Mouse (Mus musculus): ENCODE results near the gene Abcf2.
"Not testable (repeated sequence)": the region's sequence is repeated elsewhere in the genome, so short reads cannot be mapped to it uniquely, and the experiment has no call there.

Gene Abcf2

DNA sequence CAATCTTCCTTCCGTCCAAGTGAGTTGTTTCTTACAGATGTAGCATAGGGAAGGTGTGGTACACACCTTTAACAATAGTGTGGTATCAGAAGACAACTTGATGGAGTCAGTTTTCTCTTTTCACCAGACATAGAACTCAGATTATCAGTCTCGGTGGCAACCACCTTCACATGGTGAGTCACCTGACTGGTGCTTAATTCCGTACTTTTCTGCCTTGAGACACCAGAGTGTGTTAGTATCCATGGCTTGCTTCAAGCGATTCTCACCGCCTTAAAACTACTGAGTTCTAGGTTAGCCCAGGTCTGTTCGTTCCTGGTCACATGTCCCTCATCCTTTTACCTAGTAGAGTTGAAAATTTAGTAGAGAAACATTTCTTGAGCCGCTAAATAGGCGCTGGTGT lies 8.8 kb upstream of the Abcf2 start:
- no peak for DNase-seq

- DNase-seq = no peak
Observed at GRCm38 (mm10) chr5:24578109-24578963, 1.1 kb upstream of the Abcf2 start.

GRCm38 (mm10) chr5:24576801-24577182 lies 475 bp downstream of the Abcf2 start:
- no peak for DNase-seq

DNA sequence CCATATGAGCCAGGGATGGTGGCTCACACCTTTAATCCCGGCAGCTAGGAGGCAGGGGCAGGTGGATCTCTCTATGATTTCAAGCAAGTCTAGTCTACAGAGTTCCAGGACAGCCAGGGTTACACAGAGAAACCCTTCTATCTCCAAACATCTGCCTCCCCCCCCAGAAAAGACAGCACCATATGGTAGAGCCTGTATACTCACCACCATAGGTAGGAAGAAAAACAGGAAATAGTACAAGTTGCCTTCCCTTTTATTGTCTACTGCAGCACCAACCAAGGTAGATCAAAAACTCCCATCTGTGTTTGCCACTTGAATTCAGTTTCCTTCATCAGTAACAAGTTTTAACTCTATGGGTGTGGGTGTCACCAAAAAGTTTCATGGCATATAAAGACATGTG lies 1.3 kb downstream of the Abcf2 start:
- DNase-seq = no peak

DNA sequence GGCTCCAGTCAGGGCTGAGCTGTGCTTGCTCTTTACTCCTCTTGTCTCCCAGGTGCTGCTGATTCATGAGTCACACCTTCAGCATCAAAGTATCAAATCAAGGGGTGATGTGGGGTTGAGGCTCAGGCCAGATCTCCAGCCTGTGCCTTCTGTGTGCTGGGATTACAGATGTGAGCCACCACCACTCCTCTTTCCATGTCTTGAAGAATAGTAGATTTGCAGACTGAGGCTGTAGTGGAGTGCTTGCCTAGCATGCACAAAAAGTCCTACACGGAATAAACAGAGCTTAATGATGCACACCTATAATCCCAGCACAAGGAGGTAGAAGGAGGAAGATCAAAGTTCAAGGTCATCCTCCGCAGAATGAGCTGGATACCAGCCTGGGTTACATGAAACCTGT lies 20.6 kb downstream of the Abcf2 start, which contains the start of gene 4931409K22Rik:
TSS of gene 4931409K22Rik (minus strand) at position 101 of the 400 bp plus-strand sequence.
- DNase-seq = no peak

DNA sequence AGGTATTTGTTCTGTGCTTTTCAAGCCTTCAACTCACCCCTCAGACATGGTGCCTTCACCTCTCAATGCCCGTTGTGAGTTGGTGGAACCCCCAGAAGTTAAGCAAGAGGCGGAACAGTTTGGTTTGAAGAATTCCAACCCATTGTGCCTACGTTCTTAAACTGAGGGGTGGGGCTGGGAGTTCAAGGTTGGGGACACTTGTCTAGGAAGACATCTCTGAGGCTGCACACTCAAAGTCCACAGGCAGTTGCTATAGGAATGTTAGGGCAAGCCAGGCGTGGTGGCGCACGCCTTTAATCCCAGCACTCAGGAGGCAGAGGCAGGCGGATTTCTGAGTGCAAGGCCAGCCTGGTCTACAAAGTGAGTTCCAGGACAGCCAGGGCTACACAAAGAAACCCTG lies 21.9 kb downstream of the Abcf2 start:
- not testable (repeated sequence) for DNase-seq

GRCm38 (mm10) chr5:24553621-24554244 lies 23.5 kb downstream of the Abcf2 start:
- DNase-seq = no peak

DNA sequence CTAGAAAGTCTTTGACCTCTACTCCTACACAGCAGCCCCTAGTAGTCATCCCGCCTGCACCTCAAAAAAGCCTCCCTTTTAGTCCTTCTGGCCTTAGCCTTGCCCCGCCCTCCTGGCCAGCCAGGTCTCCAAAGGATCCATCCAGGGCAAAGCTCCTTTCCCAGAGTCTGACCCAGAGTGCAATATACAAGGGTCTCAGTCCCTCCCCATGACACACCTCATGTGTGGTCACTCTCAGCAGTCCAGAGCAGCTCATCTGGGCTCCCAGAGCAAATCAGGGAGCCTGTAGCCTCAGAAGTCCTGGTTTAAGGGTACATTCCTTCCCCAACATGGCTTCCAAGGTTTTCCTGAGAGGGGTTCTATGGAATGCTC lies 26.0 kb downstream of the Abcf2 start:
- DNase-seq = no peak

GRCm38 (mm10) chr5:24550598-24551316 lies 26.5 kb downstream of the Abcf2 start:
- no peak for DNase-seq

DNA sequence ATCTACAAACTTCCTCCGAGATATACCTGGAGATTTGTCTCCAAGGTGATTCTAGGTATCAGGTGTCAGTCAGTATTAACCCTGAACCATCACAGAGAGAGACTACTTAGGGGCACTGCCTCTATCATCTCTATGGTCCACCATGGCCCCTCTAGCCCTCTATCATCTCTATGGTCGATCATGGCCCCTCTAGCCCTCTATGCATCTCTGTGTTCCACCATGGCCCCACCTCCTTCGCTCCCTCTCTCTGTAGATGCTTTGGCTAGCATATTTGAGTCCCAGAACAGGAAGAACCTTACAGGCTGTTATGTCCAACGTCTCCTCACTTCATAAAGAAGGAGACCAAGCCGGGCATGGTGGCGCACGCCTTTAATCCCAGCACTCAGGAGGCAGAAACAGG lies 34.6 kb downstream of the Abcf2 start:
- DNase-seq = no peak

DNA sequence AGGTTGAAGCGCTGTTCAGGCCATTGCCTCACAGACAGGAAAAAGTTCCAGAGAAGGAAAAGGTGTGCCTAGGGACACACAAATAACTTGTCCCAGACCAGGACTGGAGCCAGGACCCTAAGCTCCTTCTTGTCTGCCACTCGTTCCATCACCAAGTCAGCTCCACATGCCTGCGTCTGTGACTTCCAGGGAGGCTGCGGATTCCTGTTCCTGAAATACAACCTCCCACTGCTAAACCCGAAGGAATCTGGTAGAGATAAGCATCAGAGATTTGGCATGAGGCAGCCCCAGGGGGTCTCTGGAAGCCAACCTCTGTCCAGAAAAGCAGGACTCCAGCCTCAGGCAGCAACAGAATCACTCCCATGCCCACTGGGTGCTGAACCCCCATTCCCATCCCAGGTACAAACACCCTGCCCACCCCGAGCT lies 36.1 kb downstream of the Abcf2 start:
- DNase-seq = no peak

DNA sequence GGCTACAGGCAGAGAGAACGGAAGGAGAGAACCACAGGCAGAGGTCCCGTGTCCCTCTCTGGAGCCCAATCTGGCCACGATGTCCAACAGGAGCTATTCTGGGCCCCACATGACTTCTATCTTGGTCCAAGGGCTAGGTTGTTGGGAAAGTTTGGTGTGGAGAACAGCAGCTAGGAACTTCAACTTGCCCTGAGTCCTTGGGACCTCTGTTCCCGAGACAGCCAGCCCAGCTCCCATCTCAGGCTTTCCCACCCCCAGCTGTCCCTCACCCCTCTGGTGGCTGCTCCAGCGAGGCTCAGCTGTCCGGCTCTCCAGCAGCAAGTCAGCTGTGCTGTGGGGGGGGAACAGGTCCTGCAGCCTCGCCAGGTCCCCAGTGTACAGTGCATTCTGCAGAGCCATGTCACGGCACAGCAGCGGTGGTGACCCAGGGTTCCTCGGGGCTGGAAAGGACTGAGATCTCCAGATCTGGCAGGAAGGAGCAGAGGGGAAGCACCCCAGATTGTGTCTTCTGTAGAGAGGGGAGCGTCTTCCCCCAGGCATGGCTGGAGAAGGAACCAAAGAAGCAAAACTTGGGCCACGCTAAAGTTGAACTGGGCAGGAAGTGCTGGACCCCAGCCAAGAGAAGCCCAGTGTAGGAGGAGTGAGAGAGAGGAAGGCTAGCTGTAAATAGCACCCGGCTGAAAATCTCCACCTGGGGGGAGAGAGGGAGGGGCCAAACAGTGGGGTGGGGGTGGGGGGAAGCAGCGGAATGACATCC lies 36.7 kb downstream of the Abcf2 start, which contains the start of gene Asb10:
TSS of gene Asb10 (minus strand) at position 592 of the 757 bp plus-strand sequence.
- DNase-seq = no peak

DNA sequence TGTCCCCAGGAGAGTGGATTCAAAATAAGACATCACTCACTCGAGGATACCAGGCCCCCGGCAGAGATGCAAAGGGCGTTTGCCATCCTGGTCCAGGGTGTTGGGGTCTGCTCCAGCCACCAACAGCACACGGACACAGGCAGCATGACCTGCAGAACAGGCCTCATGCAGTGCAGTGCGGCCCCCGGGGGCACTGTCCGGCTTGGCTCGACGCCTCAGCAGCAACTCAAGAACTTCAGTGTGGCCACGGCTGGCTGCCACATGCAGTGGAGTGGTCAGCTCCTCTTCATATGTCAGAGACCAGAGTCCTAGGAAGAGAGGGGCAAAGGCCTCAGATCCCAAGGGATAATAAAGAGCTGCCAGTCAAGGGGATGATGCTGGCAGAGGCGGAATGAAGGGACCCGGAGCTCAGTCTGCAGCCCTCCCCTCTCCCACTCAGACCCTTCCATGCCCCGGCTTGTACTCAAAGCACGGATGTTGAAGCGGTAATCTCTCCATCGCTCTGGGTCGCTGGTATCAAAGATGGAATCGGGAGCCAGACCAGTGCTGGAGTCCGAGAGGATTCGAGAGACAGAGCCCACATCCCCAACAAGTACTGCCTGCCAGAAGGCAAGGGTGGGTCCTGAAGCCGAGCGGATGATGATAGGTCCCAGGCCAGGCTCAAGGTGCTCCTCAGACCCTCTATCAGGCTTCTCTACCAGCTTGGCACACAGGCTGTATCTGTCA lies 37.5 kb downstream of the Abcf2 start:
- DNase-seq = no peak

DNA sequence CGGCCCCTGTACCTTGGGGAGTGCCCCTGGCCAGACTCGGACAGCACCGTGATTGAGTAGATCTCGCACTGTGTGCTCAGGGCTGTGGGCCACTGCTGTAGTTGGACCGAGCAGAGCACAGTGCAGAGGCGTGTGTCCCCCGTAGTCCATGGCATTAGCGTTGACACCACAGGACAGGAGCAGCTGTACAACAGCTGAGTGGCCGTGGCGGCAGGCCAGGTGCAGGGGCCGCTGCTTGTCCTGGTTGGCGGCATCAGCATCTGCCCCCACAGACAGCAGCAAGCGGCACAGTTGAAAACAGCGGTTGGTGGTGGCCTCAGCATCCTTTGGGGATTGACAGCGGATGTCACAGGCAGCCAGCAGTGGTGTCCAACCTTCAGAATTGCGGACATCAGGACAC lies 39.6 kb downstream of the Abcf2 start:
- DNase-seq = no peak

- DNase-seq = no peak
Observed at GRCm38 (mm10) chr5:24536511-24536910, 40.8 kb downstream of the Abcf2 start.

GRCm38 (mm10) chr5:24535731-24536130 lies 41.5 kb downstream of the Abcf2 start:
- DNase-seq = no peak

- DNase-seq = no peak
Observed at GRCm38 (mm10) chr5:24534292-24534691, 43.0 kb downstream of the Abcf2 start.

- no peak for DNase-seq
Observed at GRCm38 (mm10) chr5:24533391-24533790, 43.9 kb downstream of the Abcf2 start.

DNA sequence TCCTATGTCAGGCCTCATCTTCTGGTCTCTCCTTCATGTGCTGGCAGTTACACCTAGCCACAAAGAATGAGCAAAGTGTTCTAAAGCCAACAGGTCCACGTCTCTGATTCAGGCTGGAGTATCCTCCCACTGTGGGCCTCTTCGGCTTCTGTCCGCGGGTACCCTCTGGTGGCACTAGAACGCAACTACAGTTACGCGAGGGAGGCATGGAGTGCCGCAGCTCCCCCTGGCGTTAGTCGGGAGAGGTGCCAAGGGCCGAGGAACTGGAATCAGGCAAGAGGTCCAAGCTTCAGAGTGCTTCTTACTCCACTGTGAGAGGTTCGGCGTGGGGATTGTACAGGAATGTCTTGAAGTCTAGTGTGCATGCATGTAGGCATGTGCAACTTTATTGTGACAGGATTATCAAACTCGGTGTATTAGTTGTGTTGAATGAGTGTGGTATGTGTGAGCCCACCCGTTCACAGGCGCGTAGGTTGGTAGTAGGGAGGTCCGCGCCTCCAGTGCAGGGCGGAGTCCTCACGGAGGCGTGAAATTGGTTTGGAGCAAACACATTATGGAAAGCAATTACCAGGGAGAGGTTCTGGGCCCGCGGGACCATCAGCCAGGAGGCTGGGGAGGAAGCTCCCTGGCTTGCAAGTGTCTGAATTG lies 47.1 kb downstream of the Abcf2 start:
- peak; percentile 54 to 56 for DNase-seq

DNA sequence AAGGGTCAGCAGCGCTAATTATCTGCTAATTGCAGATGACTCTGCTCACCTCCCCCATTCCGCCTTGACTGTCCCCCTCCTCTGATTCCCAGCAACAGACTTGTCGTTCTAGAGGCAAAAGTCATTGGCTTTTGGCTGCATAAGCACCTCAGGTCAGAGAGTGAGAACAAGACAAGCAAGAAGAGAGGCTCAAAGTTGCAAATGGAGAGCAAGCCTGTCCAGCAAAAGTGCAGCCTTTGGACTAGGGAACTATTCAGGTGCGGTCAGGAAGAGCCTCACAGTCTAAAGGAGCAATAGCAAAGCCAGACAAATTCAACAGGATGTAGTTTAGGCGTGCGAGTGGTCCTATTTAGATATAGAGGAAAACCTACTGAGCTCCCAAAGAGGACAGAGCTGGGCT lies 49.5 kb downstream of the Abcf2 start:
- DNase-seq = no peak

DNA sequence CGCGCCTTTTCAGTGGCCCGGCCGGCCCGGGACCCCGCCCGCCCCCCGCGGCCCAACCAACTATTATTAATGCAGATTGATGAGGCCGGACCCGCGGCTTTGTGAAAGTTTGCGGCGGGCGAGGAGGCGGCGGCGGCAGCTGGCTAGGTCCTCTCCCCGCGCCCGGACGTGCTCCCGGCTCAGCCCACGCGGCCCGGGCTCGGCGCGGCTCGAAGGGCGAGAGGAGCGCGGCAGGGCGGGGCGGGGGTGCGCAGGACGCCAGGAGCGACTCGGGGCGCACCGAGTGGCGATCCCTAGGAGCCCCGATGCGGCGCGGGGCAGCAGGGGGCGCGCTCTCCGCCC lies 50.4 kb downstream of the Abcf2 start, which contains the start of gene Gbx1:
TSS of gene Gbx1 (minus strand) at position 314 of the 342 bp plus-strand sequence.
- no peak for DNase-seq

All from thymus, adult 18-20 months (tissue).